Mouse (Mus musculus) cortical plate, adult 2 months (tissue): ENCODE results near the gene Tuba1a.

Experiments used
- CTCF ChIP-seq: fragments of 200-500 bp; IDR thresholded peaks from 2 replicates; pipeline ENCODE4 v1.5.1; 2011; ENCODE audit warnings: mild to moderate bottlenecking, control low read depth, low read length; ENCODE audit not compliant: insufficient read depth; ENCODE audit errors: extremely low read depth
- POLR2A ChIP-seq: fragments of 200-500 bp; IDR thresholded peaks from 2 replicates; pipeline ENCODE4 v1.6.1; 2011; ENCODE audit warnings: mild to moderate bottlenecking, low read length, control low read depth; ENCODE audit not compliant: insufficient read depth; ENCODE audit errors: extremely low read depth

DNA sequence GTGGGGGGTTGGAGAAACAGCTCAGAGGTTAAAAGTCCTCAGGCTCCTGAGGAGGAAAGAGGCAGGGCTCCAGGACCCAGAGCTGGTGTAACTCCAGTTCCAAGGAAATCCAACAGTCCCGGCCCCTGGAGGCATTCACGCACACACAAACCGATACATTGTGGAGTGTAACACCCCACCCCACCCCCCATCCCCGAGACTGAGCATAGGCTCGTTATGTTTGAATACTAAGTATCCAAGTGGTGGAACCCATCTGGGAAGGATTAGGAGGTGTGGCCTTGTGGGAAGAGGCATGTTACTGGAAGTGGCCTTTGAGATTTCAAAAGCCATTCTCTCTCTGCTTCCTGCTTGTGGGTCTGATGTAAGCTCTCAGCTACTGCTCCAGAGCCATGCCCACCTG is 32.0 kb downstream of the Tuba1a start:
- TF ChIP-seq CTCF: no peak
- TF ChIP-seq POLR2A: no peak
